In the genomic region with DNA sequence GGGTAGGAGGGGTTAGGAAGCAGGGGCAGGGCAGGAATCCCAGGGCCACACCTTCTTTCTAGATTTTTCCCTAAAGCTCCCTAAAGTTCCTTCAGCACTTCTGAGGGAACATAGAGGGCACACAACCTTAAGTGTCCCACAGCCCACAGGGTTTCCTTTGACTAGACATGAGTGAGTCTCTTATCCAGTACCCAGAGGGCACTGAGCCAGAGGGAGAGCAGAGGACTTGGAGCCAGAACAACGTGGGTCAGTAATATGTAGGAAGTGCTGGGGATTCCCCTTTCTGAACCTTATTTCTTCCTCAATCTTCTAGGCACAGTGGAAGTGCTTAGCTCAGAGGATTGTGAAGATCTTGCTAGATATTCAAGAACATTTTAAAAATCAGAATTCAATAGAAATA, we compare ENCODE assay signal across 22 mouse cellular contexts.
A peak's percentile ranks its signal among the peaks of the same experiment; 100 is the strongest.
DNase-seq lines count a peak whose midpoint lies in the region; ATAC-seq and TF ChIP-seq lines count a peak whose summit lies in the region.
"Had no signal": no experiment of that assay in that cellular context is flagged by ENCODE, and none has a peak within 500 bp of the region (broad histone marks: within the 10 kb centered on the region; RNA-seq: fewer than 3 reads in every experiment).

No protein-coding gene starts in this region.

- TF ChIP-seq CTCF in heart, postnatal 0 days (IDR thresholded peaks at IDR 0.05; ENCODE audit: low read depth): no peak

- no peaks in the 10 kb centered on the region for H3K9me3 ChIP-seq in heart, embryonic 12.5 days (replicated peaks)
- H3K9me3 ChIP-seq in heart, postnatal 0 days (replicated peaks; ENCODE audit: control insufficient read depth, low read length): no peaks in the 10 kb centered on the region
- H3K9me3 ChIP-seq: embryonic facial prominence, embryonic 10.5 days; forebrain, embryonic 13.5 days; G1E; hindbrain, embryonic 13.5 days had no signal

- no peak for TF ChIP-seq EP300 in heart, postnatal 0 days (IDR thresholded peaks at IDR 0.05; ENCODE audit: low read depth)

- no peak for ATAC-seq in heart, embryonic 12.5 days (ENCODE audit: insufficient number of reproducible peaks, low FRiP score)
- ATAC-seq in heart, postnatal 0 days (ENCODE audit: insufficient read depth, low read depth): no peak
- ATAC-seq: CD4-positive, CD25-positive, alpha-beta regulatory T cell, adult 4 months; forebrain, embryonic 13.5 days; forebrain, postnatal 0 days; hindbrain, postnatal 0 days had no signal

- peak; percentile 9 for DNase-seq in adrenal gland, postnatal 14 days
- no peak for DNase-seq in adrenal gland, adult (ENCODE audit: inconsistent age in 2 of 2, low spot score in 1 of 2)
- DNase-seq in heart, postnatal 14 days: no peak
- DNase-seq in heart, postnatal 0 days (ENCODE audit: low spot score): peak; percentile 11
- DNase-seq in heart, adult 8-10 months (ENCODE audit: low spot score): no peak
- DNase-seq in lung, postnatal 14 days: peak; percentile 5
- no peak for DNase-seq in lung, postnatal 36 days
- DNase-seq: adrenal gland, postnatal 10 days; B cell, adult 2 months; cerebellum, adult 11-12 months; cerebellum, adult 9-10 months; forebrain, postnatal 0 days; gastrocnemius, postnatal 14 days; kidney, adult 11 months; kidney, adult 9 months had no signal

- peak overlapping the region; percentile 53 for H3K27ac ChIP-seq in heart, embryonic 12.5 days (ENCODE audit: poor library complexity, severe bottlenecking)
- H3K27ac ChIP-seq in heart, postnatal 0 days (ENCODE audit: low read depth): no peak overlapping the region
- H3K27ac ChIP-seq: embryonic facial prominence, embryonic 10.5 days; forebrain, embryonic 13.5 days; hindbrain, embryonic 13.5 days; hindbrain, postnatal 0 days had no signal

- 20% methylated on average over 1 of the region's 1 CpGs for WGBS in heart, embryonic 12.5 days
- 0% methylated on average over 1 of the region's 1 CpGs for WGBS in heart, postnatal 0 days

- no peaks in the 10 kb centered on the region for H3K27me3 ChIP-seq in heart, embryonic 12.5 days (replicated peaks)
- no peaks in the 10 kb centered on the region for H3K27me3 ChIP-seq in heart, postnatal 0 days (ENCODE audit: control insufficient read depth, insufficient read depth, low read length)
- H3K27me3 ChIP-seq: forebrain, embryonic 13.5 days had no signal

- no peak overlapping the region for H3K9ac ChIP-seq in heart, embryonic 12.5 days
- no peak overlapping the region for H3K9ac ChIP-seq in heart, postnatal 0 days (replicated peaks; ENCODE audit: low read depth, low read length)
- H3K9ac ChIP-seq: forebrain, embryonic 13.5 days; forebrain, postnatal 0 days; hindbrain, embryonic 13.5 days had no signal

- H3K36me3 ChIP-seq in heart, embryonic 12.5 days: no peaks in the 10 kb centered on the region
- no peaks in the 10 kb centered on the region for H3K36me3 ChIP-seq in heart, postnatal 0 days (replicated peaks; ENCODE audit: control insufficient read depth, insufficient read depth, low read length)
- H3K36me3 ChIP-seq: embryonic facial prominence, embryonic 10.5 days; G1E; hindbrain, embryonic 13.5 days had no signal

- intact Hi-C loops in heart, postnatal 14 days (cut with DNase I): no loop called here

- peaks cover 19% of the 10 kb centered on the region for H3K4me1 ChIP-seq in heart, embryonic 12.5 days (replicated peaks)
- H3K4me1 ChIP-seq in heart, postnatal 0 days (ENCODE audit: control insufficient read depth, insufficient read depth): no peaks in the 10 kb centered on the region
- H3K4me1 ChIP-seq: embryonic facial prominence, embryonic 10.5 days; forebrain, embryonic 13.5 days; hindbrain, embryonic 13.5 days had no signal

- H3K4me3 ChIP-seq in heart, embryonic 12.5 days: no peak overlapping the region
- H3K4me3 ChIP-seq in heart, postnatal 0 days (ENCODE audit: low read depth, low read length): no peak overlapping the region
- H3K4me3 ChIP-seq: embryonic facial prominence, embryonic 10.5 days; forebrain, embryonic 13.5 days; hindbrain, embryonic 13.5 days had no signal

- no peak overlapping the region for H3K4me2 ChIP-seq in heart, embryonic 12.5 days
- no peak overlapping the region for H3K4me2 ChIP-seq in heart, postnatal 0 days (ENCODE audit: low read depth, low read length)
- H3K4me2 ChIP-seq: forebrain, embryonic 13.5 days; hindbrain, embryonic 13.5 days had no signal

Comparison
In these comparisons a context has a peak if more than half of its experiments do, and no peak if none do; other contexts are left out.
1. DNase-seq: peak in adrenal gland, postnatal 14 days (single experiment), heart, postnatal 0 days (single experiment) and lung, postnatal 14 days (single experiment); none in adrenal gland, adult (0 of 2), heart, postnatal 14 days (0 of 2), heart, adult 8-10 months (single experiment) and lung, postnatal 36 days (single experiment).